Mouse (Mus musculus): ENCODE measurements around the gene Hoxb13.

GRCm38 (mm10) chr11:96204351-96204750 is 10.2 kb downstream of the Hoxb13 start:
- TF ChIP-seq CTCF (IDR thresholded peaks at IDR 0.05) (no peak), EP300 (IDR thresholded peaks at IDR 0.05) (no peak)

Data from lung, postnatal 0 days (tissue).